Mouse (Mus musculus): ENCODE measurements around the gene Gm3696.
"Not testable (repeated sequence)": the region's sequence is repeated elsewhere in the genome, so short reads cannot be mapped to it uniquely, and the experiment has no call there.

The Gm3696 gene

GRCm38 (mm10) chr14:7100521-7100920 lies at the start of gene Gm3696:
Gene Gm3696 (minus strand): TSS chr14:7100621.
- DNase-seq (ENCODE audit: low spot score), result not testable (repeated sequence)

DNA sequence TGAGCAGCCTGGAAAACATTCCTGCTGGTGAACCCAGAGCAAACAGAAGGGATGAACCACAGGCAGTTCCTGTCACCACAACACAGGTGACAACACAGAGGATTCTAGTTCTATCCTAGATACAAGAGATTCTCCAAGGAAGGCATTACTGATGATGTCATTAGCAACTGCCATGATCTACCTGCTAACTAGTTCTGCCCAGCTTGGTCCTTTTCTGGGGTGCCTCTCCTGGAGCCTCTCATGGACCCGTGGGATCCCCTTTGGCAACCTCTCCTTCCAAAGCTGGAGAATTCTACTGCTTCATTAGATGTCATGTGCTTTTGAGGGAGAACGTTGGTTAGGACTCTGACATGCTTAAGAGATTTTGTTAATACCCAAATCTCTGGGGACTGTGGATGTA lies 24.9 kb upstream of the Gm3696 start, which contains the start of gene Gm6676:
TSS of gene Gm6676 (minus strand) at position 101 of the 400 bp plus-strand sequence.
- DNase-seq (ENCODE audit: low spot score), result not testable (repeated sequence)

DNA sequence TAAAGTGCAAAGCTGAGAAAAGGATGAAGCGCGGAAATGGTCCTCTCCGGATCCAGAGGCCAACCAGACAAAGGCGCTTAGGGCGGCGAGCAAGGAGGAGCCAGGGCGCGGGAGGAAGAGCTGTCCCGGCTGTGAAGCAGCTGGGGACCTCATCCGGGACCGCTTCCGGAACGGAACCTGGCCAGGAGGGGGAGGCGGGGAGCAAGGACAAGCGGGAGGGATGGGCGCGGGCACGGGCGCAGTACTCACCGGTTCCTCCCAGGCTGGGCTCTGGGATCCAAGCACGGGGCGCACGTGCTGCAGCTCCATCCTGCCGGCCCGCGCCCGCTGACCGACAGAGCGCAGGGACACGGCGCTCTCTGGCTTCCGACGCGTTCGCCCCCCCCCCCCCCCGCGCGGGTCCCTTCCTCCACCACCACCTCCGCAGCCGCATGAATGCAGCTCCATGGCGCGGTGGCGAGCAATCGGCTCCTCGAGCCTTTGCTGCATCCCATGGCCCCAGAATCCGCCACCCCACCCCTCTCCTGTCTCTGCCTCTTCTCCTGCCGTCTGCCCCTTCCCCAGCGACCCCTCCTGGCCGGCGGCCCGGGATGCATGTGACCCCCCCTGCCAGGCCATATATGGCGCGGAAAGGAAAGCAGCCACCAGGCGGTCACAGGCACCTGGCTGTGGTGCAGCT lies 4.8 kb upstream of the Gm3696 start:
- DNase-seq (ENCODE audit: low spot score), result not testable (repeated sequence)

DNA sequence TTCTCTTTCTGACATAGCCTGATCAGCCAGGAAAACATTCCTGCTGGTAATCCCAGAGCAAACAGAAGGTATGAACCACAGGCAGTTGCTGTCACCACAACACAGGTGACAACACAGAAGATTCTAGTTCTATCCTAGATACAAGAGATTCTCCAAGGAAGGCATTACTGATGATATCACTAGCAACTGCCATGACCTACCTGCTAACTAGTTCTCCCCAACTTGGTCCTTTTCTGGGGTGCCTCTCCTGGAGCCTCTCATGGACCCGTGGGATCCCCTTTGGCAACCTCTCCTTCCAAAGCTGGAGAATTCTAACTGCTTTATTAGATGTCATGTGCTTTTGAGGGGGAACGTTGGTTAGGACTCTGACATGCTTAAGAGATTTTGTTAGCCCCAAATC lies 55.6 kb downstream of the Gm3696 start, which contains the start of gene Gm3685:
TSS of gene Gm3685 (minus strand) at position 101 of the 400 bp plus-strand sequence.
- DNase-seq (ENCODE audit: low spot score), result not testable (repeated sequence)

Data from layer of hippocampus, adult 9-10 months (tissue).